Mouse (Mus musculus): Measurements from ENCODE around the gene Olfr786. TPM values are rescaled to one million over a fixed set of nuclear protein-coding genes. Genes with fewer than 3 reads are reported as not detected.

Gene Olfr786
- polyA plus RNA-seq (2017; shearing (Covaris generic)) = not detected

DNA sequence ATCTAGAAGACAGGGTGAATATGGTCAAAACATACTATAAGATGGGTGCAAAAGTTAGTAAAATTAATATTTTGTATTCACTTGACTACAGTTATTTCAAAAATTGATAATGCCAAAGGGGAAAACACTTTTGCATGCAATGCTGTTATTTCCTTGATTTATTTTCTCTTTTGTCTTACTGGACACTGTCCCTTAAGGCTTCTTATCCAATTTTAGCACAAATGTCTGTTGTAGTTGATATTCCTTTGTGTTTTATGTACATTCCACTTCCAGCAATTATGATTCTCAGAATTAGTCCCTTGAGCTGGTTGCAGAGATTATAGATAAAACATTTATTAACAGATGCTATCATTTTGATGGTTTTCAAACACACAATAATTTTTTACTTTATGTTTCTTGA, at the start of gene Olfr786:
Gene Olfr786 (plus strand): TSS at position 301 of the 400 bp plus-strand sequence.

GRCm38 (mm10) chr10:129383783-129384182, 43.3 kb upstream of the Olfr786 start, which contains the start of gene Olfr784:
Gene Olfr784 (plus strand): TSS chr10:129384083.

DNA sequence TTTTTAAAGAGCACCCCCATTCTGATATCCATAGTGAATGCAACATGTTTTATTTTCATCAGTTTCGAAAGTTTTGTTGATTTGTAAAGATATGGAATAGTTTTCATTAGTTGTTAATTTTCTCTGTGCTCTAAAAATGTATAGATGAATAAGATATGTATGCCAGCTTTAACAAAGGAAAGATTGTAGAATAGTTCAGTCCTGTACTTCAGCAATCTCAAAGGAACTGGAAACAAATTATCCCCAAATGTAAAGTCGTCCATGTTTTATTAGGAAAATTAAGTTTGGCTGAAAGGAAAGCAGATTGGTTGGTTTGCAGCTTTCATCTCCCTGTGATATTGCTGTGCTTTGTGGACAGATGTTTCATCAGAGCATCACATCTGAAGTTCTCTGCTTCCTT, 22.0 kb upstream of the Olfr786 start, which contains the start of gene Olfr785:
Gene Olfr785 (plus strand): TSS at position 301 of the 400 bp plus-strand sequence.

DNA sequence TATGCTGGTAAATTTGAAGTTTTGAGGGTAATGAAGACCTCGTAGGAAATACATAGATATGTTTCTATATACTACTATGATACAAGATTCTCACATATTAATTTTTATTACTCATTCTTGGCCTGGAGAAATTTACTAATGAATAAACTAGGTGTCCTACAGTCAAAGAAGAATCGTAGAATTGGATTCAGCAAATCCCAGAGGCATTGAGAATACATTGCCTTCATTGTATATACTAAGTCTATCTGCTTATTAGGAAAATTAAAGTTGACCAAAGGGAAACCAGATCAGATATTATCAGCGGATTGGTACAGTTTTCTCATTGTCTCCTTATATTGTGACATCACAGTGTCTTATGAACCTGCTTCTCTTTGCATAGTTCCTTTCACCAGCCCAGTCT, 34.5 kb downstream of the Olfr786 start, which contains the start of gene Olfr787:
Gene Olfr787 (plus strand): TSS at position 301 of the 400 bp plus-strand sequence.

DNA sequence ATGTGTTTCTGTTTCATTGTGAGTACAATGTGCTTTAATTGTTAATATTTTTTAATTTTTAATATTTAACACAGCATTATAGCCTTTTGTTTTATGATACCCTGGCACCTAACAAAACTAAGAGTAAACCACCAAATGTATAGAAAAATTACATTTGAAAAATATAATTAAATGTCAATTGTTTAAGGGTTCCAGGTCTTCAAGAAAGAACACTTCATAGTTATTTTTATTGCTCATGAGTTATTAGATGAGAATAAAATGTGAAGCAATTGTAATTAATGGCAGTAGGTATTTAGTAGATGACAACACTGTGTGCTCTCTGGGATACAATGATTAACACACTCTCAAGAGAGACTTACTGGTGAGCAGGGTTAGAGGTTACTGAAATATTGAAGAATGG, 43.6 kb downstream of the Olfr786 start, which contains the start of gene Olfr788:
Gene Olfr788 (plus strand): TSS at position 301 of the 400 bp plus-strand sequence.

DNA sequence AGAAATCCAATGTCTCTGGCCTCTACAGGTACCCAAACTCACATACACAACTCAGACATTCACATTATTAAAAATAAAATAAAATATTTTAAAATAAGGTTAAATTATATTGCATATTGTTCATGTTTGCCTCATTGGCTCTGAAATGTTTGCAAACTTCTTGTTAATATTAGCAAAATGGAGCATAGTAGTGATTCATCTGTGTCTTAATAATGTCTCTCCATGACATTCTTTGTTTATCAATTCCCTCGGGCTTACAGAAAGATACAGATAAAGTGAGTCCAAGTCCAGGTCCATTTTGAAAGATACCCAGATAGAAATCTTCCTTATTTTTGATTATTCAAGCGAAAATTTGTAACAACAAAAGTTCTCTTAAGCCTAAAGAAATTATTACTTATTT, 57.3 kb downstream of the Olfr786 start, which contains the start of gene Olfr789:
Gene Olfr789 (plus strand): TSS at position 301 of the 400 bp plus-strand sequence.

Other genes with a start within 250 kb of the Olfr786 start
- gene Olfr772, start 249.4 kb upstream of the Olfr786 start, polyA plus RNA-seq (2017; shearing (Covaris generic)) = not detected
- gene Olfr773, start 239.9 kb upstream of the Olfr786 start, polyA plus RNA-seq (2017; shearing (Covaris generic)) = under 1 TPM in 1 of 2 experiments, not detected in 1; 0.25 TPM
- gene Olfr774, start 191.1 kb upstream of the Olfr786 start, polyA plus RNA-seq (2017; shearing (Covaris generic)) = not detected
- gene Olfr775, start 178.9 kb upstream of the Olfr786 start, polyA plus RNA-seq (2017; shearing (Covaris generic)) = not detected
- gene Olfr776, start 168.2 kb upstream of the Olfr786 start, polyA plus RNA-seq (2017; shearing (Covaris generic)) = not detected
- gene Olfr777, start 155.8 kb upstream of the Olfr786 start, polyA plus RNA-seq (2017; shearing (Covaris generic)) = not detected
- gene Olfr780, start 109.2 kb upstream of the Olfr786 start, polyA plus RNA-seq (2017; shearing (Covaris generic)) = under 1 TPM in 1 of 2 experiments, not detected in 1; 0.09 TPM
- not detected for gene Olfr781, start 98.5 kb upstream of the Olfr786 start, polyA plus RNA-seq (2017; shearing (Covaris generic))
- not detected for gene Olfr782, start 78.5 kb upstream of the Olfr786 start, polyA plus RNA-seq (2017; shearing (Covaris generic))
- not detected for gene Olfr784, start 43.2 kb upstream of the Olfr786 start, polyA plus RNA-seq (2017; shearing (Covaris generic))
- not detected for gene Olfr785, start 21.9 kb upstream of the Olfr786 start, polyA plus RNA-seq (2017; shearing (Covaris generic))
- under 1 TPM in 1 of 2 experiments, not detected in 1; 0.23 TPM for gene Olfr787, start 34.6 kb downstream of the Olfr786 start, polyA plus RNA-seq (2017; shearing (Covaris generic))
- gene Olfr788, start 43.7 kb downstream of the Olfr786 start, polyA plus RNA-seq (2017; shearing (Covaris generic)) = under 1 TPM in 1 of 2 experiments, not detected in 1; 0.12 TPM
- gene Olfr789, start 57.4 kb downstream of the Olfr786 start, polyA plus RNA-seq (2017; shearing (Covaris generic)) = not detected
- gene Olfr790, start 71.2 kb downstream of the Olfr786 start, polyA plus RNA-seq (2017; shearing (Covaris generic)) = not detected
- gene Olfr791, start 94.5 kb downstream of the Olfr786 start, polyA plus RNA-seq (2017; shearing (Covaris generic)) = not detected
- under 1 TPM in 1 of 2 experiments, not detected in 1; 0.15 TPM for gene Olfr792, start 111.9 kb downstream of the Olfr786 start, polyA plus RNA-seq (2017; shearing (Covaris generic))
- gene Olfr794, start 140.3 kb downstream of the Olfr786 start, polyA plus RNA-seq (2017; shearing (Covaris generic)) = not detected
- gene Olfr796, start 185.3 kb downstream of the Olfr786 start, polyA plus RNA-seq (2017; shearing (Covaris generic)) = under 1 TPM in 1 of 2 experiments, not detected in 1; 0.07 TPM
- gene Olfr798, start 200.6 kb downstream of the Olfr786 start, polyA plus RNA-seq (2017; shearing (Covaris generic)) = not detected
- under 1 TPM in 1 of 2 experiments, not detected in 1; 0.18 TPM for gene Olfr799, start 210.2 kb downstream of the Olfr786 start, polyA plus RNA-seq (2017; shearing (Covaris generic))
- gene Olfr800, start 230.4 kb downstream of the Olfr786 start, polyA plus RNA-seq (2017; shearing (Covaris generic)) = not detected
- gene Olfr801, start 246.6 kb downstream of the Olfr786 start, polyA plus RNA-seq (2017; shearing (Covaris generic)) = under 1 TPM in 1 of 2 experiments, not detected in 1; 0.30 TPM

All from activated CD4-positive, CD25-positive, alpha-beta regulatory T cell (primary cell).